Mouse (Mus musculus): ENCODE data around the gene Gart. TPM values are rescaled to one million over a fixed set of nuclear protein-coding genes. Genes with fewer than 3 reads are reported as not detected.

Gart gene
- polyA plus RNA-seq, 1 experiment, result 34.9 TPM

GRCm38 (mm10) chr16:91680656-91681055 is 33.9 kb upstream of the Gart start:
- H3K27ac ChIP-seq (ENCODE audit: insufficient read depth, low read length), result no peak overlapping the region
- H3K4me3 ChIP-seq (ENCODE audit: insufficient read depth, low read length), result no peak overlapping the region
- TF ChIP-seq POLR2A (IDR thresholded peaks at IDR 0.05; ENCODE audit: extremely low read depth, insufficient read depth, low read length) (no peak), CTCF (IDR thresholded peaks at IDR 0.05; ENCODE audit: extremely low read depth, insufficient read depth, low read length) (no peak)
- no peaks in the 10 kb centered on the region for H3K4me1 ChIP-seq (ENCODE audit: control insufficient read depth, insufficient read depth, low read length)

- Histone ChIP-seq H3K27ac (ENCODE audit: insufficient read depth, low read length) (no peak overlapping the region), H3K4me3 (ENCODE audit: insufficient read depth, low read length) (no peak overlapping the region), H3K4me1 (ENCODE audit: control insufficient read depth, insufficient read depth, low read length) (no peaks in the 10 kb centered on the region)
- TF ChIP-seq CTCF (IDR thresholded peaks at IDR 0.05; ENCODE audit: extremely low read depth, insufficient read depth, low read length) (no peak), POLR2A (IDR thresholded peaks at IDR 0.05; ENCODE audit: extremely low read depth, insufficient read depth, low read length) (no peak)
Observed at GRCm38 (mm10) chr16:91678147-91678911, 31.6 kb upstream of the Gart start.

- H3K4me3 ChIP-seq (ENCODE audit: insufficient read depth, low read length), result no peak overlapping the region
- TF ChIP-seq POLR2A (IDR thresholded peaks at IDR 0.05; ENCODE audit: extremely low read depth, insufficient read depth, low read length) (no peak), CTCF (IDR thresholded peaks at IDR 0.05; ENCODE audit: extremely low read depth, insufficient read depth, low read length) (no peak)
- no peak overlapping the region for H3K27ac ChIP-seq (ENCODE audit: insufficient read depth, low read length)
- no peaks in the 10 kb centered on the region for H3K4me1 ChIP-seq (ENCODE audit: control insufficient read depth, insufficient read depth, low read length)
Observed at GRCm38 (mm10) chr16:91674500-91674899, 27.7 kb upstream of the Gart start.

GRCm38 (mm10) chr16:91663795-91664194 is 17.0 kb upstream of the Gart start:
- TF ChIP-seq CTCF (IDR thresholded peaks at IDR 0.05; ENCODE audit: extremely low read depth, insufficient read depth, low read length) (no peak), POLR2A (IDR thresholded peaks at IDR 0.05; ENCODE audit: extremely low read depth, insufficient read depth, low read length) (no peak)
- H3K4me3 ChIP-seq (ENCODE audit: insufficient read depth, low read length), result no peak overlapping the region
- peaks cover 3% of the 10 kb centered on the region; the same call in 1 of the 2 replicates for H3K4me1 ChIP-seq (ENCODE audit: control insufficient read depth, insufficient read depth, low read length)
- H3K27ac ChIP-seq (ENCODE audit: insufficient read depth, low read length), result no peak overlapping the region

GRCm38 (mm10) chr16:91662336-91662735 is 15.6 kb upstream of the Gart start:
- peaks cover 3% of the 10 kb centered on the region; the same call in 1 of the 2 replicates for H3K4me1 ChIP-seq (ENCODE audit: control insufficient read depth, insufficient read depth, low read length)
- no peak overlapping the region for H3K27ac ChIP-seq (ENCODE audit: insufficient read depth, low read length)
- TF ChIP-seq CTCF (IDR thresholded peaks at IDR 0.05; ENCODE audit: extremely low read depth, insufficient read depth, low read length) (no peak), POLR2A (IDR thresholded peaks at IDR 0.05; ENCODE audit: extremely low read depth, insufficient read depth, low read length) (no peak)
- no peak overlapping the region for H3K4me3 ChIP-seq (ENCODE audit: insufficient read depth, low read length)

- Histone ChIP-seq H3K4me1 (ENCODE audit: control insufficient read depth, insufficient read depth, low read length) (peaks cover 3% of the 10 kb centered on the region; the same call in 1 of the 2 replicates), H3K27ac (ENCODE audit: insufficient read depth, low read length) (no peak overlapping the region), H3K4me3 (ENCODE audit: insufficient read depth, low read length) (no peak overlapping the region)
- no peak for TF ChIP-seq POLR2A (IDR thresholded peaks at IDR 0.05; ENCODE audit: extremely low read depth, insufficient read depth, low read length)
- no peak for TF ChIP-seq CTCF (IDR thresholded peaks at IDR 0.05; ENCODE audit: extremely low read depth, insufficient read depth, low read length)
Observed at GRCm38 (mm10) chr16:91661397-91661796, 14.6 kb upstream of the Gart start.

- Histone ChIP-seq H3K4me3 (ENCODE audit: insufficient read depth, low read length) (no peak overlapping the region), H3K27ac (ENCODE audit: insufficient read depth, low read length) (no peak overlapping the region), H3K4me1 (ENCODE audit: control insufficient read depth, insufficient read depth, low read length) (peaks cover 3% of the 10 kb centered on the region; the same call in 1 of the 2 replicates)
- no peak for TF ChIP-seq POLR2A (IDR thresholded peaks at IDR 0.05; ENCODE audit: extremely low read depth, insufficient read depth, low read length)
- TF ChIP-seq CTCF (IDR thresholded peaks at IDR 0.05; ENCODE audit: extremely low read depth, insufficient read depth, low read length), result no peak
Observed at GRCm38 (mm10) chr16:91659798-91660197, 13.0 kb upstream of the Gart start.

DNA sequence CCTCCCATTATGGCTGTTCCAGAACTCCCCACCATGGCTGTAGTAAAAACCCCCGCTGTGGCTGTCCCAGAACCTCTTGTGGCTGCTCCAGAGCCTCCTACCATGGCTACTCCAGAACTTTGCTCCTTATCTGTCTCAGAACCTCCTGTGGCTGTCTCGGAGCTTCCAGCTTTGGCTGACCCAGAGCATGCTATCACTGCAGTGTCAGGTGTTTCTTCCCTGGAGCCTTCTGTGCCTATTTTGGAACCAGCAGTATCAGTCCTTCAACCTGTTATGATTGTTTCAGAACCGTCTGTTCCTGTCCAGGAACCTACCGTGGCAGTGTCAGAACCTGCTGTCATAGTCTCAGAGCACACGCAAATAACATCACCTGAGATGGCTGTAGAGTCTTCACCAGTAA is 11.7 kb upstream of the Gart start:
- no peak for TF ChIP-seq CTCF (IDR thresholded peaks at IDR 0.05; ENCODE audit: extremely low read depth, insufficient read depth, low read length)
- Histone ChIP-seq H3K4me1 (ENCODE audit: control insufficient read depth, insufficient read depth, low read length) (peaks cover 3% of the 10 kb centered on the region; the same call in 1 of the 2 replicates), H3K4me3 (ENCODE audit: insufficient read depth, low read length) (no peak overlapping the region), H3K27ac (ENCODE audit: insufficient read depth, low read length) (no peak overlapping the region)

DNA sequence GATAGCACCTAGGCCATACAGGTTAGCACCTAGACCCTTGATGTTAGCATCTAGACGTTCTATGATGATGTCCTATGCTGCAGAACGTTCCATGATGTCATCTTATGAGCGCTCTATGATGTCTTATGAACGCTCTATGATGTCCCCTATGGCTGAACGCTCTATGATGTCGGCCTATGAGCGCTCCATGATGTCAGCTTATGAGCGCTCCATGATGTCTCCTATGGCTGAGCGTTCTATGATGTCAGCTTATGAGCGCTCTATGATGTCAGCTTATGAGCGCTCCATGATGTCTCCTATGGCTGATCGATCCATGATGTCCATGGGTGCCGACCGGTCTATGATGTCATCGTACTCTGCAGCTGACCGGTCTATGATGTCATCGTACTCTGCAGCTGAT is 10.5 kb upstream of the Gart start:
- H3K4me3 ChIP-seq (ENCODE audit: insufficient read depth, low read length), result no peak overlapping the region
- TF ChIP-seq POLR2A (IDR thresholded peaks at IDR 0.05; ENCODE audit: extremely low read depth, insufficient read depth, low read length), result no peak
- no peak for TF ChIP-seq CTCF (IDR thresholded peaks at IDR 0.05; ENCODE audit: extremely low read depth, insufficient read depth, low read length)
- no peak overlapping the region for H3K27ac ChIP-seq (ENCODE audit: insufficient read depth, low read length)
- H3K4me1 ChIP-seq (ENCODE audit: control insufficient read depth, insufficient read depth, low read length), result peaks cover 3% of the 10 kb centered on the region; the same call in 1 of the 2 replicates

DNA sequence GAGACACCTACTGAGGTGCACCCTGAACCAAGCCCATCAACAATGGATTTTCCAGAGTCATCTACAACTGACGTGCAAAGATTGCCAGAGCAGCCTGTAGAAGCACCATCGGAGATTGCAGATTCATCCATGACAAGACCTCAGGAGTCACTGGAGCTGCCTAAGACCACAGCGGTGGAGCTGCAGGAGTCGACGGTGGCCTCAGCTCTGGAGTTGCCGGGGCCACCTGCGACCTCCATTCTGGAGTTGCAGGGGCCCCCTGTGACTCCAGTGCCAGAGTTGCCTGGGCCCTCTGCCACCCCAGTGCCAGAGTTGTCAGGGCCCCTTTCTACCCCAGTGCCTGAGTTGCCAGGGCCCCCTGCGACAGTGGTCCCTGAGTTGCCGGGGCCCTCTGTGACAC is 8.5 kb upstream of the Gart start:
- H3K4me1 ChIP-seq (ENCODE audit: control insufficient read depth, insufficient read depth, low read length), result peaks cover 2% of the 10 kb centered on the region; the same call in 1 of the 2 replicates
- no peak overlapping the region for H3K4me3 ChIP-seq (ENCODE audit: insufficient read depth, low read length)
- H3K27ac ChIP-seq (ENCODE audit: insufficient read depth, low read length), result no peak overlapping the region
- TF ChIP-seq CTCF (IDR thresholded peaks at IDR 0.05; ENCODE audit: extremely low read depth, insufficient read depth, low read length) (no peak), POLR2A (IDR thresholded peaks at IDR 0.05; ENCODE audit: extremely low read depth, insufficient read depth, low read length) (no peak)
